Mouse (Mus musculus): Measurements from ENCODE around the gene Plekhf1.

DNA sequence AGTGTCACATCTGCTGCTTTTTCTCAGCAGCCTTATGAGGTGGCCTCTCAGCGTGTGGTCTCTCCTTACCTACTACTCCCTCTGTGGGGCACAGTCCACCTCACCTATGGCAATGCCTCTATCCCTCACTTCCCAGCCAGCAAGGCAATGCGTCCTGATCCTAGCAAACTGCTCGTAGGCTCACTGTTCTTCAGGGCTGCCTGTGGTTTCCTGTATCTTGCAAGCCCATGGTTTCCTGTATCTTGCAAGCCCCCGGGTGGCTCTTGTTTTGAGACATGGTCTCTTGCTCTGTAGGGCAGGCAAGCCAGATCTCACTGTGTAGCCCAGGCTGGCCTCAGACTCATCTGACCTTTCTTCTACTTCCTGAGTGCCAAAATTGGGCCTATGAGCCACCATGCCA lies 41.0 kb downstream of the Plekhf1 start:
- TF ChIP-seq CTCF (IDR thresholded peaks at IDR 0.05; ENCODE audit: borderline replicate concordance, extremely low read depth, insufficient read depth, insufficient read length) = no peak
- TF ChIP-seq POLR2A (IDR thresholded peaks at IDR 0.05; ENCODE audit: borderline replicate concordance, extremely low read depth, insufficient read depth, insufficient read length, poor library complexity, severe bottlenecking) = no peak

All from brain, embryonic 14.5 days (tissue).